Mouse (Mus musculus) heart, postnatal 0 days (tissue): ENCODE results near the gene Hist1h4d. TPM values are rescaled to one million over a fixed set of nuclear protein-coding genes. Genes with fewer than 3 reads are reported as not detected.

Experiments
- ATAC-seq: fragments of 200-750 bp; cut with Nextera tagmentation; 2 replicates; pipeline ENCODE4 v1.8.0; 2017; ENCODE audit warnings: low read depth, moderate number of reproducible peaks, moderate library complexity; ENCODE audit not compliant: insufficient read depth
- DNase-seq: peaks from one replicate; pipeline ENCODE4 v3.0.0-alpha.2; 2016; ENCODE audit warnings: low spot score
- H3K27ac ChIP-seq: fragments of 300-500 bp; sonication (generic); 2 replicates; pipeline ENCODE4 v1.5.1; 2014; ENCODE audit warnings: low read depth, mild to moderate bottlenecking
- H3K27me3 ChIP-seq: fragments of 300-500 bp; sonication (generic); 2 replicates; pipeline ENCODE4 v1.6.1; 2014; ENCODE audit warnings: low read length, mixed read lengths; ENCODE audit not compliant: control insufficient read depth, insufficient read depth
- H3K36me3 ChIP-seq: fragments of 300-500 bp; sonication (generic); replicated peaks from 2 replicates; pipeline ENCODE4 v1.6.1; 2014; ENCODE audit warnings: low read length, mixed read lengths; ENCODE audit not compliant: control insufficient read depth, insufficient read depth
- H3K4me1 ChIP-seq: fragments of 300-500 bp; sonication (generic); 2 replicates; pipeline ENCODE4 v1.6.1; 2014; ENCODE audit warnings: antibody characterized with exemption; ENCODE audit not compliant: control insufficient read depth, insufficient read depth
- H3K4me2 ChIP-seq: fragments of 300-500 bp; sonication (generic); 2 replicates; pipeline ENCODE4 v1.6.1; 2014; ENCODE audit warnings: low read depth, mild to moderate bottlenecking, low read length, moderate library complexity
- H3K4me3 ChIP-seq: fragments of 300-500 bp; sonication (generic); 2 replicates; pipeline ENCODE4 v1.5.1; 2014; ENCODE audit warnings: low read depth, low read length
- H3K9ac ChIP-seq: fragments of 300-500 bp; sonication (generic); replicated peaks from 2 replicates; pipeline ENCODE4 v1.6.1; 2014; ENCODE audit warnings: low read depth, low read length, mixed read lengths
- H3K9me3 ChIP-seq: fragments of 300-500 bp; sonication (generic); replicated peaks from 2 replicates; pipeline ENCODE4 v1.6.1; 2016; ENCODE audit warnings: low read length; ENCODE audit not compliant: control insufficient read depth
- CTCF ChIP-seq: IDR thresholded peaks from 2 replicates; pipeline ENCODE4 v1.5.1; 2016; ENCODE audit warnings: antibody characterized with exemption, control low read depth, low read depth
- EP300 ChIP-seq: IDR thresholded peaks from 2 replicates; pipeline ENCODE4 v1.6.1; 2016; ENCODE audit warnings: antibody characterized with exemption, low read depth
- WGBS: fragments of 180-500 bp; shearing (Covaris S2); extraction: QIAGEN DNeasy Blood & Tissue Kit; methylation state at CpG from one replicate; pipeline ENCODE4 v1.1.7; 2014; 5-methylcytosine and 5-hydroxymethylcytosine counted together
- polyA plus RNA-seq: library from polyadenylated mRNA; unstranded; fragments of >200 nt; fragmentation: Nextera tagmentation; extraction: Ambion mirVana; gene quantifications from 2 replicates; pipeline ENCODE4 v1.2.1, GENCODE M21; 2015
- total RNA-seq: library from RNA; depleted of rRNA; stranded (reverse); fragments of >200 nt; gene quantifications from 2 replicates; pipeline ENCODE4 v1.2.3, GENCODE M21; 2014; ENCODE audit warnings: low replicate concordance

The Hist1h4d gene
- total and polyA plus RNA-seq, 2 experiments from 2014 or later, result 18.8 to 1,649 TPM

DNA sequence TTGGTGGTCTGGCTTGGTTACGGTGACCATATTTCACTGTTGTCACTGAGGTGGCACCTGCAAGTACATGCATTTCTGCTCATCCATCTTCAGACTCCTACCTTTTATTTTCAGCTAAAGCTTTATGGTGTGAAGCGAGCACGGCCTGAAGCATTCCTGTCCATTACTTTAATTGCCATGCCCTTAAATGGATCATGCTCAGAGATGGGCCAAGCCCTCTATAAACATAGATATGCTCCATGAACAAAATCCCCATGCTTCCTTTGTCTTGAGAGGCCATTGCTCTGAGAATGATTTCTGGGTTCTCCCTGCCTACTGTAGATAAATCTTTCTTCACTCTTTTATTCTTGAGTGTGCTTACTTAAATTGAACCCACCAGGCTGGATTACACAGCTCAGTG, 23.1 kb downstream of the Hist1h4d start:
- H3K4me2 ChIP-seq, result no peak overlapping the region
- H3K4me3 ChIP-seq, result no peak overlapping the region
- DNase-seq, result no peak
- H3K4me1 ChIP-seq, result no peaks in the 10 kb centered on the region
- no peak overlapping the region for H3K27ac ChIP-seq
- 83% methylated on average over 3 of the region's 3 CpGs for WGBS
- H3K36me3 ChIP-seq, result no peaks in the 10 kb centered on the region
- no peaks in the 10 kb centered on the region for H3K9me3 ChIP-seq
- ATAC-seq, result no peak
- no peak overlapping the region for H3K9ac ChIP-seq
- no peak for TF ChIP-seq EP300
- TF ChIP-seq CTCF, result no peak
- no peaks in the 10 kb centered on the region for H3K27me3 ChIP-seq

DNA sequence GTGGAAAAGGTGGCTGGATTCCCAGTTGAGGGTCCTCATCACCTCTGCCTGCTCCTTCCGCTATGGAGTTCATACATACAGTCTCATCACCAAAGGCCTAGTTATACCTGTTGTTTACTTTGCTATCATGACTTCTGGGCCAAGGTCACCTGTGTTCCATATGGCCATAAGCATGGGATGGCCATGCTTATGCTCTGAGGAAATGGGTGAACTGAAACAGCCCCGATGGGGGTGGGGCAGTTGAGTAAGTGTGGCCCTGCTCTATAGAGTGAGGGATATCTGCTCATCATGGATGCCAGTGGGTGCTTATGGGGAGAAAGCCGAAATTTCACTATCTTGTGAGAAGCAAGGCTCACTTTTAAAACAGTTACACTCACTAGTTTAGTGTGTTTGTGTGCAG, 23.7 kb downstream of the Hist1h4d start:
- no peaks in the 10 kb centered on the region for H3K4me1 ChIP-seq
- H3K9ac ChIP-seq, result no peak overlapping the region
- WGBS, result 80% methylated on average over 3 of the region's 3 CpGs
- H3K4me2 ChIP-seq, result no peak overlapping the region
- H3K9me3 ChIP-seq, result no peaks in the 10 kb centered on the region
- ATAC-seq (no peak), DNase-seq (no peak)
- H3K27ac ChIP-seq, result no peak overlapping the region
- no peaks in the 10 kb centered on the region for H3K36me3 ChIP-seq
- H3K27me3 ChIP-seq, result no peaks in the 10 kb centered on the region
- H3K4me3 ChIP-seq, result no peak overlapping the region
- TF ChIP-seq EP300, result no peak
- TF ChIP-seq CTCF, result no peak

- no peak for DNase-seq
- no peaks in the 10 kb centered on the region for H3K36me3 ChIP-seq
- H3K9me3 ChIP-seq, result no peaks in the 10 kb centered on the region
- no peak for ATAC-seq
- H3K27me3 ChIP-seq, result no peaks in the 10 kb centered on the region
- H3K4me3 ChIP-seq, result no peak overlapping the region
- 55% methylated on average over 4 of the region's 4 CpGs for WGBS
- H3K9ac ChIP-seq, result no peak overlapping the region
- no peak for TF ChIP-seq EP300
- TF ChIP-seq CTCF, result no peak
- no peaks in the 10 kb centered on the region for H3K4me1 ChIP-seq
- H3K27ac ChIP-seq, result no peak overlapping the region
- H3K4me2 ChIP-seq, result no peak overlapping the region
These were observed 27.8 kb downstream of the Hist1h4d start for GRCm38 (mm10) chr13:23609209-23609608.

- Histone ChIP-seq H3K4me2 (no peak overlapping the region), H3K4me3 (no peak overlapping the region), H3K4me1 (no peaks in the 10 kb centered on the region), H3K9me3 (no peaks in the 10 kb centered on the region), H3K27me3 (no peaks in the 10 kb centered on the region), H3K9ac (no peak overlapping the region), H3K36me3 (no peaks in the 10 kb centered on the region), H3K27ac (no peak overlapping the region)
- ATAC-seq (no peak), DNase-seq (no peak)
- TF ChIP-seq CTCF (no peak), EP300 (no peak)
These were observed 28.4 kb downstream of the Hist1h4d start for GRCm38 (mm10) chr13:23609844-23610243.

GRCm38 (mm10) chr13:23610393-23610792, 29.0 kb downstream of the Hist1h4d start:
- Histone ChIP-seq H3K4me3 (no peak overlapping the region), H3K36me3 (no peaks in the 10 kb centered on the region), H3K9me3 (no peaks in the 10 kb centered on the region), H3K4me2 (no peak overlapping the region), H3K27ac (no peak overlapping the region), H3K27me3 (no peaks in the 10 kb centered on the region), H3K4me1 (no peaks in the 10 kb centered on the region), H3K9ac (no peak overlapping the region)
- ATAC-seq (no peak), DNase-seq (no peak)
- 62% methylated on average over 2 of the region's 2 CpGs for WGBS
- TF ChIP-seq EP300 (no peak), CTCF (no peak)

DNA sequence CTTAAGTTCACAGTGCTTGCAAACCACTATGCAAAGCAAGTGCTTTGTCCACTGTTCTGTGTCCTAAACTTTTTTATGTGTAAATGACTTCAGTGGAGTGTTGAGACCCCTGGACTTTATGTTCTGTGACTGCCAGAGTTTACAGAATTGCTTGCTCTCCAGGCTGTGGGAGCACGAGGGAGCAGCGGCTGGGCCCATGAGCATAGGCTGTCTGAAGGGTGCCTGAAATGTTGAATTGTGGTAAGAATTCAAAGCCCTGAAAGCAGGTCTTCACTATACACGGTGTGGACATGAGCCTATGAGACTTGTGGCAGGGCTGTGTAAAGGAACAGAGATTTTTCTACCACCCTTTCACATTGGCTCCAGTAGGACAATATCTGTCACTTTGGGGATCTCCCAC, 30.2 kb downstream of the Hist1h4d start:
- no peaks in the 10 kb centered on the region for H3K27me3 ChIP-seq
- no peak for ATAC-seq
- DNase-seq, result no peak
- WGBS, result 78% methylated on average over 3 of the region's 3 CpGs
- no peak overlapping the region for H3K4me3 ChIP-seq
- no peak overlapping the region for H3K27ac ChIP-seq
- H3K4me2 ChIP-seq, result no peak overlapping the region
- no peak overlapping the region for H3K9ac ChIP-seq
- H3K36me3 ChIP-seq, result no peaks in the 10 kb centered on the region
- no peaks in the 10 kb centered on the region for H3K9me3 ChIP-seq
- no peaks in the 10 kb centered on the region for H3K4me1 ChIP-seq
- TF ChIP-seq CTCF (no peak), EP300 (no peak)
